ENCODE assay signal across 15 mouse cellular contexts in genomic region chr9:37501170-37501569, GRCm38 (mm10).
"Had no signal": no experiment of that assay in that cellular context is flagged by ENCODE, and none has a peak within 500 bp of the region (broad histone marks: within the 10 kb centered on the region; RNA-seq: fewer than 3 reads in every experiment).

No protein-coding gene starts in this region.

- H3K4me3 ChIP-seq: neural tube, embryonic 13.5 days; neural tube, embryonic 15.5 days; stomach, embryonic 15.5 days had no signal

- H3K9ac ChIP-seq: neural tube, embryonic 13.5 days; neural tube, embryonic 15.5 days; stomach, embryonic 15.5 days had no signal

- H3K4me2 ChIP-seq: neural tube, embryonic 13.5 days; neural tube, embryonic 15.5 days; stomach, embryonic 15.5 days had no signal

- H3K36me3 ChIP-seq: neural tube, embryonic 15.5 days; stomach, embryonic 15.5 days had no signal

- H3K4me1 ChIP-seq: neural tube, embryonic 15.5 days had no signal

- DNase-seq: retina, postnatal 1 day; right cerebral cortex, adult 18-20 months; right cerebral cortex, postnatal 14 days; right cerebral cortex, postnatal 25 days; right cerebral cortex, postnatal 4 days; spleen, adult 18-20 months; thymus, adult 18-20 months; thymus, adult 2 months; thymus, postnatal 14 days; thymus, postnatal 25 days; thymus, postnatal 4 days had no signal

- H3K9me3 ChIP-seq: neural tube, embryonic 13.5 days; neural tube, embryonic 15.5 days; stomach, embryonic 15.5 days had no signal

- H3K27ac ChIP-seq: neural tube, embryonic 13.5 days; neural tube, embryonic 15.5 days; stomach, embryonic 15.5 days; stomach, postnatal 0 days had no signal

- H3K27me3 ChIP-seq: neural tube, embryonic 13.5 days; neural tube, embryonic 15.5 days; stomach, embryonic 15.5 days had no signal
